Mouse (Mus musculus): ENCODE measurements at regions not wholly inside any gene's neighbourhood (a gene's known extent, or its start where the extent isn't known, plus 50 kb on each side); places are given as distances from the start of the nearest gene placed in this dataset.

DNA sequence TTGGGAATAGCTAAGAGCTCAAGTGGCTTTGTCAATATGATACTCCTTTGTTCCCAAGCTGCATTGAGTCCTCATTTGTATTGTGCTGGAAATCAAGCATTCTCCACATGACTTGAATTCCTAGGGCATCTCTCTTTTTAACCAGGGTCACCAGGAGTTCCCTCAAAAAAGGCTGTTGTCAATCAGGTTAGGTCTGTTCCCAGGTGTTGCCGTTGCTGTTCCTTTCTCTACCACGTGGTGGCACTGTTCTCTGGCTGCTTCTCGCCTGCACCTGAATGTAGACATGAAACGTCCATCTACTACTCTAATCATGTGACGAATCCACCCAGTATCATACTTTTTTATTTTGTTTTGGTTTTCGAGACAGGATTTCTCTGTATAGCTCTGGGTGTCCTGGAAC lies 118.3 kb downstream of the S1pr1 start:
- peak; percentile 77 for DNase-seq

DNA sequence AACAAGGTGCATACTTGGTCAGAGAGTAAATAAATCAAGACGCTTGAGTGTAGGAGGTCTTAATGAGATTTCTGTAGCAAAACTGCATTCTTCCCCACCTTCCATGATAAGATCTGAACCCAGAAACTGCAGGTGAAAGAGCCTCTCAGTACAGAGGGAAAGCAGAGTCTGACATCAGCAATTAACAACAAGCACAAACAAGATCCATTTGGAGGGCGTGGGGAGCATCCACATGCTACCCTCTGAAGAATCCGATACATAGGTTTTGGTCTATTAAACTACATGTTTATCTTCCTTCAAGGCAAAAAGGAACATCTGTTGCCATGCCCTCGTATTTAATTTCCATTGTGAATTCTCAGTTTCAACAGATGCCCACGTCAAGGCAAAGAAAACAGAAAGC lies 124.2 kb downstream of the S1pr1 start:
- no peak for DNase-seq

DNA sequence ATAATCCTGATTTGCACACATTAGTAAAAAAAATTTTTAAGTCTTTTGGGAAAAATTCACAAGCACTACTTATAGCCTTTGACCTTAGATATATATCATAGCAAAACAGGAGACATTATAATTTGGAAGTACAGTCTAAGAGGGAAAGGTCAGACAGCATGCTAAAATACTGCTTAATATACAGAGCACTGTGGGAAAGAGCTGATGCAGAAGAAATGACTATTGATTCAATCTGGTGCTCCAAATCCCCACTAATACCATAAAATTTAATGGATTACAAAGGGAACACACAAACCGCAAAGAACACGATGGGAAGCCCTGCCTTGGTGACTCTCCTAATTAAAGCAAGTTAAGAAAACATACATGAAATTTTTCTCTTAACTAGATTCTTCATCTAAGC lies 126.3 kb downstream of the S1pr1 start:
- DNase-seq, result no peak

DNA sequence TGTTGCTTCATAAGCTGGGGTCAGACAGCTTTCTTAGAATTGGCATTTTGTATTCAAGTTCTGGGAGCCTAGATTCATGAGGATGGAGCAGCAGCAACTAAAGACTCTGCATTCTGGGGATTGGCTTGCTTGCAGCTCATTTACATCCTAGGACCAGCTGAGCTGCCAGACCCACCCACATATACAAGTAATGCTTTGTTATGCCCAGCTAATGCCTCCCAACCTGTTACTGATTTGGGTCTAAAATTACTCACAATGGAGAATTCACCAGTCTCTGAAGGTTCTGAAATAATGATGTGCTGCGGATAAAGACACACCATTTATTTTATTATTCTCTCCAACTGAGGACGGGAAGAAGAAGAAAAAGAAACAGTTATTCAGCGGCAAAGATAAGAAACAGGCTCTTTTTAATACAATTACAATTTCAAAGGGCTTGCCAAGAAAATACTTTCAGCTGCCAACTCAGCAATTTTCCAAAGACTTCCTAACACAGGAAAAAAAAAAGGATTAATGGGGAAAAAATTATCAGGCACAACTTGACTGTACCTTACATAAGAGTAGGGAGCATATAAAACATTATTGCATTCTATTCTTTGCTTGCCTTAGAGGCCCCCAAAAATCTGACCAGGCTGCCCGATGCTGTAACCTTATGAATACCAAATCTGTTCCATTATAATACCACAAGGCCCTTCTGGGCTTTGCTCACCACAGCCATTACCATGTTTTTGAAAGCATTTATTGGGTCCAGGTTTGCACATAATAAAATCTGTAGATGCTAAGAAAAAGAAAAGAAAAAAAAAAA lies 134.5 kb downstream of the S1pr1 start:
- no peak for DNase-seq

DNA sequence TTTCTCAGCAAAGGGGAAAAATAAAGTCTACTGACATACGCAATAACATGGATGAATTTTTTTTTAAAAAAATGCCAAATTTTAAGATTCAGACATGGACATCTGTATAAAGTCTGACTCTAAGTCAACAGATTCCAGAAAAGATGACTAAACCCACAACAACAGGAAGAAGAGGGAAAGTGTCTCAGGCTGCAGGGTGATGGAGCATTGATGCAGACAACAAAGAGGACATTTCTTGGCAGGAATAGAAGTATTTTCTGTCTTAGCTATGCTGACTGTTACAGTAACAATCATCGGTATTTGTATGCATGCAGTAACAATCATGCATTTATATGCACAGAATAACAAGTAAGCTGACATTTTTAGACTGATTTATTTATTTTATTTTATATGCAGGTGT lies 139.5 kb downstream of the S1pr1 start:
- no peak for DNase-seq

DNA sequence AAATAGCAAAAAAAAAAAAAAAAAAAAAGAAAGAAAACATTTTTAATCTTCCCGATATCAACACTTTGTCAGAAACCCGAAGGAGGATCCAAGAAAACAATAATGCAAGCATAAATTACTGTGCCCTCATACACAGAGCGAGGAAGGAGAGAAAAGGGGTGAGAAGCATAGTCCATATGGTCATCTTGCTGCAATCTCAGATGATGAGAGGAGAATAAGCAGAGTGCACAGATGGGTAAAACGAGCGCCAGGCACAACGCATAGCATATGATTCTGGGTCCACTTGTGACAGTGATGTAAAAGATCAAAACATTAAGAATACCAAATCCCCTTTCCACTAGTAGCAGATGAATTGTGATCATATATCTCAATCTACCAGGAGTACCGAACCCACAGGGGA lies 152.1 kb downstream of the S1pr1 start:
- DNase-seq, result no peak

DNA sequence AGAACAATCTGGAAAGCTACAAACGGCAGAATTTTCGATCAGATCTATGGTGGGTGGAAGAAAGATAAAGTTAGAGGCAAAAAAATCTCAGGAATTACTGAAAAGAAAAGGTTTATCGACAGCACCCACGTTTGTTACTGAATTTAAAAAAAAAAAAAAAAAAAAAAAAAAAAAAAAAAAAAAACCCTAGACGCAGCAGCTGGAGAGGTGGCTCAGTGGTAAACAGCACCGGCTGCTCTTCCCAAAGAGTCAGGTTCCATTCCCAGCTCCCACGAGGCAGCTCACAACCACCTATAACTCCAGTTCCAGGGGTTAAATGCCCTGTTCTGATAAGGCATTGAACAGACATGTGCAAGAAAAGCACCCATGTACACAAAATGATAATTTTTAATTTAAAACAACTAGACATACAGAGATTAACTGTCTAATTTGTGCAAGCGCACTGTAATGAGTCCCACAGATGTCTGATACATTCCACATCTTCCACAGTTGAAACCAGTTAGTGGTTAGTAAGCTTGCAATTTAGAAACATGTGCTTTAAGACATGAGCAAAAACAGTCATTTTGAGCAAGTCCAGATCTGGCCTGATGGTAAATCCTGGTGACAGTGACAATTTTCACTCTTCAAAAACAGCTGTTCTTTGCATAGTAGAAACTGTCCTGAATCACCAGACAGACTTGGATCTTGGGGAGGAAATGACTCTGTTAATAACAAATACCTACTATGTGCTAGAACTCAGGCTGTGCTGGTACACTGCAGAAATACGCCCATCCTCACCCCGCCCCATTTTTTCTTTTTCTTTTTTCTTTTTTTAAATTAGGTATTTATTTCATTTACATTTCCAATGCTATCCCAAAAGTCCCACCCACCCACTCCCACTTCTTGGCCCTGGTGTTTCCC lies 159.8 kb downstream of the S1pr1 start:
- DNase-seq, result no peak

DNA sequence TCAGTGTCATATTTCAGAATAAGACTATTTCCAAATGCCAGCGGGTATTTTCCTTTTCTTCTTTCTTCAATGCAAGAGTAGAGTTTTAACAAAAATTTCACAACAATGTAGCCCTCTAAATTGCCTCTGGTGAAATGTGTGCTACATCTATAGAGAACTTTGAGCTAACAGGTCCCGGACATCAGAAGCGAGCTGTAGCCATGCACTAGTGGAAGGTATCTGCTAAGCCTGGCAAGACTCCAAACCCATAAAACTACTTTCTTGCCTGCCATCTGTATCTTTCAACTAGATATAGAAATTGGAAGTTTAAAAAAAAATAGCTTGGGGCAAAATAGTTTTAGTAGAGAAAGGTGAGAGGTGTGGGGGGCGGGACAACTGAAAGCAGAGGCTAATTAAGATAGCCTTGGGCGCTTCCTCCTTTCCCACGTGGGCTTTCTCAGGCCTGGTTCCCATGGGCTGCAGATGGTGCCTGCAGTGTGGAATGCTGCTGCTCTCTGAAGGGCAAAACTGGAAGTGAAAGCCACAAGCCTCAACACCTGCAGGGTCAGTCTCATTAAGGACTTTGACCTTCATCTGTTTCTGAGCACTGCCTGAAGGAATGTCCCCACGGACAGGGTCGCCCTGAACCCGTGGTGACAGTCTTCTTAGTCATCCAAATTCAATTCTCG lies 160.9 kb downstream of the S1pr1 start:
- DNase-seq, result no peak

DNA sequence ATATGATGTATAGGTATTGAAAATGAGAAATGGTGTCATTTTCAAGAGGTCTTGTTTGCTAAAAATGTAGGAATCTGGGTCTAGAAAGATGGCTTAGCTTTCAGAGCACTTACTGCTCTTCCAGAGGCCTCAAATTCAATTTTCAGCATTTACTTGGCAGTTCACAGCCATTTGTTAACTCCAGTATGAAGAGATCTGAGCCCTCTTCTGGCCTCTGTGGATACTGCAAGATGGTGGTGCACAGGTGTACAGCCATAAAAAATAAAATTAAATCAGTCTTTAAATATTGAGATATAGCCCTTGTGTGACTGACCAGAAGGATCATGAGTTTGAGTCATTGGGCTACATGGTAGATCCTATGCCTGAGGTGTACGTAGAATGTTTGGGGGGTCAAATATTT lies 173.1 kb downstream of the S1pr1 start:
- DNase-seq, result peak; percentile 7

DNA sequence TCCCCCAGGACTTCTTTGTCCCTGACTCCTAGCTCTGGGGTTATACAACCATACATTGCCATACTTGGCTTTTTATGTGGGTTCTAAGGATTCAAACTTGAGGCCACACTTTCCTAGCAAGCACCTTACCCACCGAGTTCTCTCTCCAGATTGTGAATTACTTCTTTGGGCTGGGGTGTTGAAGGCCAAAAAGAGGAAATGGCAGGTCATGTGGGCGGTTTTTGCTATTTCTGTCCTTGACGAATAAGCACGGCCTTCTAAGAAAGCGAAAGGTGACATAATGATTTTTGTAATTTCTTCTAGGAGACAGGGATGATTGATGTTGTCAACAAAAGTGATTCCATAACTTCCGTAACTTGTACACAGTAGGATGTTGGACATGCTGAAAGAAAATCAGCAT lies 176.5 kb downstream of the S1pr1 start:
- DNase-seq, result no peak

DNA sequence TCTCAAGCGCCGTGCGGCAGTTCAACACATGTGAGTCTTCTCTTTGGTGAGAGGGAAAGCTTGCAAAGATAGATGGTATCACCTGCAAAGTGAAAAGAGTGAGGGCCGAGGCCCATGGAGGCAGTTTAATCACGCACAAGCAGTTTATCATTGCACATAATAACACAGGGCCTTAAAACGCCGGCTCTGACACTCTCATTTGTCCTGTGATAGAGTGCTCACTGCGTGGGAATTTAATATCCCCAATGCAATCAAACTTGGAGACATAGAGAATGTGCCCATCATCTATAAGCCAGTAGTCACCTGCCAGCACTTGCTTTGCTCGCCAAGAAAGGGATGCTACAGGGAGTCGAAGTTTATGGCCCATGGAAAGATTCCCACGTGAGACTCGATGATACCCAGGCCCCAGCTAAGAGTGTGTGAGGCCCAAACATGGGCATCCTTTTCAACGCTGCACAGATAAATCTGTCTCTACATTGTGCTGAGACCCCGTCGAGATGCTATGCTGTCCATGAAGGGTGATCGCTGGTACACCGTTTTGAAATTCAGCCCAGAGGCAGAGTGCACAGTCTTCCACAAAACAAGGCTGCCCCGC lies 182.6 kb downstream of the S1pr1 start:
- DNase-seq, result no peak

DNA sequence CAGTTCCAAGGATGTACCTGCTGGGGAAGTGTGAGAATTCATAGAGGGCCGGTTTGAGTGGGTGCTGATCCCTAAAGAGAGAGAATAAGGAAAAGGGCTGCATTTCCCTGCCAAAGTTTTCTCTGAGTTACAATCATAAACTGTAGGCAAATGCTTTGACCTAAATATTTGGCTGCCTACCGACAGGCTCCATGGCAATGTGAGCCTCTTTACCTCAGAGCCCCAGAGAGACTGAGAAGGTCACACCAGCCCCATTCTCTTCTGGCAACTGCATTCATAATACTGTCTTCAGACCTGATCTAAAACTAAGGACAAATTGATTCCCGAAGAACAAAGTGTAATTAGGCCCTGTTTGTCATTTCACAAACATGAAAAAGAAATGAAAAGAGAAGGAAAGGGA lies 184.4 kb downstream of the S1pr1 start:
- DNase-seq, result no peak

DNA sequence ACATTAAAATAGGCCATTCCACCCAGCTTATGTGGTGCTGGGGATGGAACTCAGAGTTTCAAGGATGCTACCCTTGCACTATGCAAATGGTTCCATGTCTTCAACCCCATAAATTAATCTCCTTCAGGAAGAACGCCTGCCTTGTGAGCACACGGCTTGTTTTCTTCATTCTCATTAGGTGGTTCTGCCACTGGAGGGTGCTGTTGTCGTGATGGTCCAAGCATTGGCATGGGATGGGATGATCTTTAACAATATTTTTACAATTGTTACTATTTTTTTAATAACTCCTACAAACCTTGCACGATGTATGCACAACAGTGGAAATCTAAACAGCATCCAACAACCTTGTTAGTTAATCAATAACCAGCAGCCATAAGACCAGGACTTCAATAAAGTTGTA lies 185.0 kb downstream of the S1pr1 start:
- DNase-seq, result no peak

DNA sequence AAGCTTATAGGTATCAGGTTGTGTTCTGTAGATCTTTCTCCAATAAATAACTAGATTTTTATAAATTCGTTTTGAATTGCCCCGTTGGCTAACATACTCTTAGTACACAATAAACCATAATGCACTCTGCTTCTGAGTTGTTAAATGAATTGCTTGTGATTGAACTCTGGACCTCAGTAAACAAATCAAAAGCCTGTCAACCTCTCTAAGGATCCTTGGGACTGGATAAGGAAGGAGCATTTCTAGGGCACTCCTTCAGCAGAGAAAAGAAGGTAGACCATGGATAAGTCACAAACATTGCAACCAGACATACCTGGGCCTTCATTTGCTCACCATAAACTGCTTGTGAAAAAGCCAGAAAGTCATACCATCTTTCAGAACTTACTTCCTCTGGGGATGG lies 191.4 kb downstream of the S1pr1 start:
- no peak for DNase-seq

DNA sequence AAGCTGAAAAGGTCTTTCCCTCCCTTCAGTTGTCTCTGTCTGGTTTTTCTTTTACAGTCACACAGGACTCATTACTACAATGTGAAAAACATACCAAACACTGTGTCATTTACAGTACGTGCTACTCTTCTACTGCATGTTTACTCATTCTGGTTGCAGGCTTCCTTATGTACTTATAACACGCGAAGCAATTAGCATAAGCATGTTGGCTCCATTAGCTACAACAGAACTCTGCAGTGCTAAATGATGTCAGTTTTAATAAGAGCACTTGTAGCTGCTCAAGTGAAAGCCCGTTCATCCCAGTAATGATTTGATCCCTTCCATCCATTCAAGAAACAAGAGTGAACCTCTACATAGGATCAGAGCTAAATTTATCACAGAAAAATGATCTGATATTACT lies 199.2 kb downstream of the S1pr1 start:
- DNase-seq, result no peak

DNA sequence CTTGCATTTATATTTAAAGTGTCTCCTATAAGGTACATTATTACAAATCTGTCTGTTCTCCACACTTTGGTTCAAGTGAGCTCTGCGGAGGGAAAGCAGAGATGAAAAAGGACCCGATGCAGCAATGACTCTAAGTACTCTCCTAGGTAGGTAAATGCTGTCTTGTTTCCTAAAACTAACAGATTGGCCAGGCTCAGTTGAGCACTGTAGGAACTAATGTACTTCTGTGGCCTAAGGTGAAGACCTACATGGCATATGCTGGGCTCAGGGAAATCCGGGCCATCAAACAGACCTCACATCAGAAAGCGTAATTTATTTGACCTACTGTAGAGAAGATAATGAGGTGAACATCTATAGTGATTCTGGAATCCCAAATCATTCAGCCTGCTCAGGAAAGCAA lies 205.2 kb downstream of the S1pr1 start:
- no peak for DNase-seq

DNA sequence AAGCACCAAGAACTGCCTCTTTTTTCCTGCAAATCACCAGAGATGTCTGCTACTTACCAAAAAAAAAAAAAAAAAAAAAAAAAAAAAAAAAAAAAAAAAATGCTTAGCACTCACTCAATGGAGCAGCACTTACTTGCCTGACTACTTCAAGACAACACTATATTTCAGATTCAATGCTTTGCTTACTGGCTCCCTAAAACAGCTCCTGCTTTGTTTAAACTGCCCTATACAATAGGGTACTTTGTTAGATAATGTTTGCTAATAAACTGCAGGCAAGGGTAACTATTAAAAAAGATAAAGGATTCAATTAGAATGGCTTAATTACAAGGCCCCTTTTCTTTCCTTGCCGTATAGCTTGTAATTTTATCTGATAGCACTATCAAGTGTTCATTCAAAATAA lies 217.5 kb downstream of the S1pr1 start:
- no peak for DNase-seq

DNA sequence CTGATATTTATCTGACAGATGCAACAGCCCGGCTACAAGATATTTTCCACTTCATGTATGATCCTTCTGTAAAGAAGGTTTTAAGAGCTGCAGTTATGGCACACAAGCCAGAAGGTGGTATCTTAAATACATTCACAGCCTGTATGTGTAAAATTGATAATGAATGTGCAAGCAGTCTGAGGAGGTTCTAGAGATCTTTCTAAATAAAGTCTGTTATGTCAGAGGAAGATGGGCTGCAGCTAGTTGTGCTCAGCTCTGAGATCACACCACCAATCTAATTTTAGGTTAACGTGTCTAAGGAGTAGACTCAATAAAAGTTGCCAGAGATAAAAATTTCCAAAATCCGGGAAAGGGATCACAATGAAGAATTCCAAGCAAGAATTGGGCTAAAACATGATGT lies 218.8 kb downstream of the S1pr1 start:
- DNase-seq, result no peak

DNA sequence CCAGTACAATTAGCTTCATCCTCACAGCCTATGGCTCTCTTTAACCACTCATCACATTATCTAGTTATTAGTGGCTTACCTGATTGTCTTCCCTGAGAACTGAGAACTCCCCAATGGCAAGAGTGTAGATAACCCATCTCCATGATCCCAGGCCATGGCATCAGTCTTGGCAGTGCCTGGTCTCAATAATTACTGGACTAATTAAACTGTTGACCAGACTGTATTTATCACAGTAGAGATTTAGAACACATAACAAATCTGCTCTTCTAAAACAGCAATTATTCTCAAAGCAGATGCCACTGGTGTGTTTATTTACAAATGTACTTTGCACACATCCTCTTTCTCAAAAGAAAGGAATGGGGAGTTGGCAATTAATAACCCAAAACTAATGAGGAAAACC lies 219.2 kb downstream of the S1pr1 start:
- DNase-seq, result no peak

DNA sequence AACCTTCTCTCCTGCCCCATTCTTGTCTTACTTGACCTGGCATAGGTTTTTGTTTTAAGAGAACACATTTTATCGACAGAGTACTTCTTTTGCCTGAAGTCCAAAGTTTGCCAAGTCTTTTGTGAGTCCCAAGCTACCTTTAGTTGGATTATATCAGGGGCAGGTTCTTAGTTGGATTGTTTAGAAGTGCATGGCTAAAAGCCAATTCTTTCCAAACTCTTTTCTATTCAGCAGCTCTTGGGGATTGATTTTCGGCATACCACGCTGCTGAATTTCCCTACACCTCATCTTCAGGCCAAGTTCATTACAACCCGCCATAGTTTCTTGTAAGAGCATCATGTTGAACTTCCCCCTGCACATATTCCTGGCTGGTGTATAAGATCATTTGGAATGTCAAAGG lies 245.9 kb downstream of the S1pr1 start:
- DNase-seq, result no peak

DNA sequence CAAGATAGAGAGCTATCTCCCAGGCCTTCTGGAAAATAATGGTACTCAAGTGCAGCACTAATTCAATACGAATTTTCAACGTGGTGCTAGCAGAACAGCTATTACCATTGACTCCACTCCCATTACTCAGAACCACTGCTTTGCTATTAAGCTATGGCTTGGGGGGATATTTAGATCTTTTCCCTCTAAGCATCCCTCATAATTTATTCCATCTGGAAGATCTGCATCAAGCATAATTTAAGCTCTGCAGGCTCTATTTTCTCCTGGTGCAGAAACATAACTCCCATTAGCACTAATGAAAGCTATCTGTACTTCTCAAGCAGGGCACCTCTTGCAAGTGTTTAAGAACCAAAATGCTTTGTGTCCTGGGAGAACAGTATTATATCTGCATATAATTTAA lies 247.0 kb downstream of the S1pr1 start:
- no peak for DNase-seq

DNA sequence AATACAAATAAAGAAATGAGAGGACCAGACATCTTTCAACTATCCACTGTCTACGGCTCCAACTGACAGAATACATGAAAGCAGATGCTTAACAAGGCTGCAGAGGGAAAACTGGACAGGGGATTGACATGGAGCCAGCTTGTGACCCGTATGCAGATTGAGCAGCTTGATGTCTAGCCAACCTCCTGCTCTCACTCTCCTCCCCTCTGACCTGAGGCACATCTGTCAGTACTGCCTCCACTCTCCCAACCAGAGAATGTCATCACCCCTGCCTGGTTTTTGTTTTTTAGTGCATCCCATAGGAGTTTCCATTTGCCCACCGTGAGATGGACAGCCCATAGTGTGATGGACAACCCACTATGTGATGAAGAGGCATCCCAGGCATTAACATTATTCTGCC lies 252.2 kb downstream of the S1pr1 start:
- DNase-seq, result no peak
